Mouse (Mus musculus) hindbrain, embryonic 16.5 days (tissue): ENCODE measurements around the gene Gtf3c3. TPM values are rescaled to one million over a fixed set of nuclear protein-coding genes. Genes with fewer than 3 reads are reported as not detected.
A peak's percentile ranks its signal among the peaks of the same experiment; 100 is the strongest.

Source experiments
- ATAC-seq: fragments of 200-750 bp; cut with Nextera tagmentation; 2 replicates; pipeline ENCODE4 v1.8.0; 2017; ENCODE audit warnings: moderate TSS enrichment, moderate library complexity
- H3K27ac ChIP-seq: fragments of 300-500 bp; sonication (generic); 2 replicates; pipeline ENCODE4 v1.5.1; 2014; ENCODE audit warnings: low read depth, mild to moderate bottlenecking, control low read depth, low read length, moderate library complexity
- H3K27me3 ChIP-seq: fragments of 300-500 bp; sonication (generic); replicated peaks from 2 replicates; pipeline ENCODE4 v1.6.1; 2014; ENCODE audit warnings: low read length; ENCODE audit not compliant: control insufficient read depth, insufficient read depth
- H3K36me3 ChIP-seq: fragments of 300-500 bp; sonication (generic); 2 replicates; pipeline ENCODE4 v1.6.1; 2014; ENCODE audit warnings: mild to moderate bottlenecking, low read length, moderate library complexity, mixed read lengths; ENCODE audit not compliant: control insufficient read depth, insufficient read depth
- H3K4me1 ChIP-seq: fragments of 300-500 bp; sonication (generic); 2 replicates; pipeline ENCODE4 v1.6.1; 2014; ENCODE audit warnings: low read depth, low read length; ENCODE audit not compliant: control insufficient read depth, insufficient read depth
- H3K4me2 ChIP-seq: fragments of 300-500 bp; sonication (generic); 2 replicates; pipeline ENCODE4 v1.6.1; 2014; ENCODE audit warnings: mild to moderate bottlenecking, low read length, control low read depth, moderate library complexity
- H3K4me3 ChIP-seq: fragments of 300-500 bp; sonication (generic); 2 replicates; pipeline ENCODE4 v1.5.1; 2014; ENCODE audit warnings: mild to moderate bottlenecking, low read length, control low read depth, moderate library complexity
- H3K9ac ChIP-seq: fragments of 300-500 bp; sonication (generic); 2 replicates; pipeline ENCODE4 v1.6.1; 2014; ENCODE audit warnings: low read depth, mild to moderate bottlenecking, control low read depth, low read length, moderate library complexity
- H3K9me3 ChIP-seq: fragments of 300-500 bp; sonication (generic); 2 replicates; pipeline ENCODE4 v1.6.1; 2014; ENCODE audit warnings: mild to moderate bottlenecking, low read length, moderate library complexity; ENCODE audit not compliant: control insufficient read depth
- WGBS: fragments of 180-500 bp; shearing (Covaris S2); extraction: QIAGEN DNeasy Blood & Tissue Kit; methylation state at CpG from one replicate; pipeline ENCODE4 v1.1.7; 2014; 5-methylcytosine and 5-hydroxymethylcytosine counted together
- polyA plus RNA-seq: library from polyadenylated mRNA; unstranded; fragments of >200 nt; fragmentation: Nextera tagmentation; extraction: Ambion mirVana; gene quantifications from 2 replicates; pipeline ENCODE4 v1.2.1, GENCODE M21; 2015

Gtf3c3 gene
- 22.2 and 23.6 TPM in 2 replicates for polyA plus RNA-seq

GRCm38 (mm10) chr1:54438340-54439079 is at the start of gene Gtf3c3:
TSS of gene Gtf3c3 (minus strand) at chr1:54438971.
- Histone ChIP-seq H3K36me3 (no peaks in the 10 kb centered on the region), H3K4me1 (peaks cover 15% of the 10 kb centered on the region), H3K27ac (no peak within 1 kb of the TSS; the same call in 1 of the 2 replicates), H3K4me3 (peak within 1 kb of the TSS; percentile 79), H3K9me3 (no peaks in the 10 kb centered on the region), H3K27me3 (no peaks in the 10 kb centered on the region), H3K9ac (peak within 1 kb of the TSS; percentile 84), H3K4me2 (peak within 1 kb of the TSS; percentile 74)
- 3% methylated on average over 39 of the region's 39 CpGs for WGBS
- ATAC-seq, result peak; percentile 100

GRCm38 (mm10) chr1:54484744-54485420 is 46.1 kb upstream of the Gtf3c3 start:
- ATAC-seq, result no peak

GRCm38 (mm10) chr1:54480491-54480890 is 41.7 kb upstream of the Gtf3c3 start:
- no peak overlapping the region for H3K4me2 ChIP-seq
- H3K9me3 ChIP-seq, result no peaks in the 10 kb centered on the region
- no peak overlapping the region for H3K4me3 ChIP-seq
- H3K36me3 ChIP-seq, result peaks cover 34% of the 10 kb centered on the region
- no peak overlapping the region for H3K27ac ChIP-seq
- ATAC-seq, result no peak
- no peak overlapping the region for H3K9ac ChIP-seq
- no peaks in the 10 kb centered on the region for H3K4me1 ChIP-seq
- 97% methylated on average over 12 of the region's 12 CpGs for WGBS
- H3K27me3 ChIP-seq, result no peaks in the 10 kb centered on the region

More at GRCm38 (mm10) chr1:54484744-54485420, 46.1 kb upstream of the Gtf3c3 start:
- Histone ChIP-seq H3K9me3 (no peaks in the 10 kb centered on the region), H3K4me2 (no peak overlapping the region), H3K4me3 (no peak overlapping the region), H3K27me3 (no peaks in the 10 kb centered on the region), H3K4me1 (no peaks in the 10 kb centered on the region), H3K27ac (no peak overlapping the region), H3K36me3 (peaks cover 34% of the 10 kb centered on the region), H3K9ac (no peak overlapping the region)
- WGBS, result 85% methylated on average over 3 of the region's 3 CpGs

GRCm38 (mm10) chr1:54468662-54469061 is 29.9 kb upstream of the Gtf3c3 start:
- no peak; the same call in 1 of the 2 replicates for ATAC-seq
- H3K27ac ChIP-seq, result no peak overlapping the region
- H3K27me3 ChIP-seq, result no peaks in the 10 kb centered on the region
- no peak overlapping the region for H3K4me3 ChIP-seq
- no peaks in the 10 kb centered on the region for H3K4me1 ChIP-seq
- H3K9ac ChIP-seq, result no peak overlapping the region
- H3K9me3 ChIP-seq, result no peaks in the 10 kb centered on the region
- no peaks in the 10 kb centered on the region for H3K36me3 ChIP-seq
- H3K4me2 ChIP-seq, result no peak overlapping the region

GRCm38 (mm10) chr1:54467366-54467765 is 28.6 kb upstream of the Gtf3c3 start:
- Histone ChIP-seq H3K4me1 (no peaks in the 10 kb centered on the region), H3K9ac (no peak overlapping the region), H3K9me3 (no peaks in the 10 kb centered on the region), H3K4me2 (no peak overlapping the region), H3K27me3 (no peaks in the 10 kb centered on the region), H3K27ac (no peak overlapping the region), H3K36me3 (no peaks in the 10 kb centered on the region), H3K4me3 (no peak overlapping the region)
- WGBS, result 100% methylated on average over 1 of the region's 1 CpGs
- ATAC-seq, result no peak

GRCm38 (mm10) chr1:54452116-54452515 is 13.3 kb upstream of the Gtf3c3 start:
- Histone ChIP-seq H3K4me3 (no peak overlapping the region), H3K27me3 (no peaks in the 10 kb centered on the region), H3K4me1 (no peaks in the 10 kb centered on the region), H3K27ac (no peak overlapping the region), H3K9me3 (no peaks in the 10 kb centered on the region), H3K9ac (no peak overlapping the region), H3K36me3 (no peaks in the 10 kb centered on the region), H3K4me2 (no peak overlapping the region)
- WGBS, result 93% methylated on average over 2 of the region's 2 CpGs
- ATAC-seq, result no peak

GRCm38 (mm10) chr1:54448833-54449232 is 10.1 kb upstream of the Gtf3c3 start:
- ATAC-seq, result no peak
- H3K27me3 ChIP-seq, result no peaks in the 10 kb centered on the region
- H3K36me3 ChIP-seq, result no peaks in the 10 kb centered on the region
- no peak overlapping the region for H3K9ac ChIP-seq
- no peaks in the 10 kb centered on the region for H3K9me3 ChIP-seq
- H3K4me1 ChIP-seq, result no peaks in the 10 kb centered on the region
- H3K4me3 ChIP-seq, result no peak overlapping the region
- no peak overlapping the region for H3K27ac ChIP-seq
- no peak overlapping the region for H3K4me2 ChIP-seq
- whole genome bisulfite sequencing, result 89% methylated on average over 4 of the region's 4 CpGs

- no peaks in the 10 kb centered on the region; the same call in 1 of the 2 replicates for H3K4me1 ChIP-seq
Observed at GRCm38 (mm10) chr1:54443641-54444040, 4.9 kb upstream of the Gtf3c3 start.

GRCm38 (mm10) chr1:54439080-54439476 is 307 bp upstream of the Gtf3c3 start:
- no peaks in the 10 kb centered on the region for H3K27me3 ChIP-seq
- H3K4me3 ChIP-seq, result peak overlapping the region; percentile 79
- H3K4me1 ChIP-seq, result peaks cover 15% of the 10 kb centered on the region
- no peaks in the 10 kb centered on the region for H3K9me3 ChIP-seq
- ATAC-seq, result no peak; the same call in 1 of the 2 replicates
- H3K27ac ChIP-seq, result no peak overlapping the region; the same call in 1 of the 2 replicates
- H3K36me3 ChIP-seq, result no peaks in the 10 kb centered on the region
- WGBS, result 43% methylated on average over 3 of the region's 3 CpGs
- H3K4me2 ChIP-seq, result peak overlapping the region; percentile 74
- peak overlapping the region; percentile 84 for H3K9ac ChIP-seq

More at GRCm38 (mm10) chr1:54443641-54444040, 4.9 kb upstream of the Gtf3c3 start:
- Histone ChIP-seq H3K9me3 (no peaks in the 10 kb centered on the region), H3K4me3 (no peak overlapping the region), H3K36me3 (no peaks in the 10 kb centered on the region), H3K4me2 (no peak overlapping the region), H3K27ac (no peak overlapping the region), H3K27me3 (no peaks in the 10 kb centered on the region), H3K9ac (no peak overlapping the region)
- ATAC-seq, result no peak
- WGBS, result 47% methylated on average over 7 of the region's 7 CpGs
